Mouse (Mus musculus): ENCODE measurements around the gene D17H6S53E.

GRCm38 (mm10) chr17:35147922-35148639 is 21.9 kb downstream of the D17H6S53E start:
- no peak for TF ChIP-seq GATA1 (IDR thresholded peaks at IDR 0.05; ENCODE audit: borderline replicate concordance, low read length)
- no peak for TF ChIP-seq FLI1 (IDR thresholded peaks at IDR 0.05; ENCODE audit: low read length)
